In genomic region chr2:143709249-143709648, GRCm38 (mm10) we compare ENCODE assay signal across 15 mouse cellular contexts.
DNase-seq lines count a peak whose midpoint lies in the region; ATAC-seq and TF ChIP-seq lines count a peak whose summit lies in the region.
"Had no signal": no experiment of that assay in that cellular context is flagged by ENCODE, and none has a peak within 500 bp of the region (broad histone marks: within the 10 kb centered on the region; RNA-seq: fewer than 3 reads in every experiment).

No protein-coding gene starts in this region.

- no peaks in the 10 kb centered on the region for H3K9me3 ChIP-seq in kidney, postnatal 0 days (replicated peaks; ENCODE audit: low read length)
- H3K9me3 ChIP-seq in CH12.LX (replicated peaks; ENCODE audit: low read length) = peaks cover 5% of the 10 kb centered on the region
- H3K9me3 ChIP-seq: embryonic facial prominence, embryonic 15.5 days; forebrain, embryonic 13.5 days; heart, embryonic 12.5 days; limb, embryonic 15.5 days had no signal

- no peak for ATAC-seq in kidney, postnatal 0 days (replicated peaks; ENCODE audit: low FRiP score, low read depth)
- ATAC-seq: forebrain, embryonic 13.5 days; lung, postnatal 0 days had no signal

- DNase-seq in embryo, embryonic 11 days = peak; percentile 7
- no peak for DNase-seq in embryo, embryonic 10 days (ENCODE audit: low spot score)
- DNase-seq in kidney, postnatal 0 days (ENCODE audit: low spot score) = no peak
- no peak for DNase-seq in kidney, postnatal 10 days
- DNase-seq in CH12.LX (ENCODE audit: extremely low read depth) = peak; percentile 11
- DNase-seq in natural killer cell, adult 2 months (ENCODE audit: low spot score in 2 of 2) = no peak
- DNase-seq: cerebellum, adult 11 months; gastrocnemius, postnatal 14 days; thymus, postnatal 14 days had no signal

- dilution Hi-C loops in CH12.LX (cut with MboI; ENCODE audit: extremely low pct_ligation_motif_present, extremely low pct_unique_long_range_greater_than_20kb, low sequenced_read_pairs) = no loop called here

- WGBS in kidney, postnatal 0 days = 25% methylated on average over 4 of the region's 4 CpGs

- H3K4me1 ChIP-seq in kidney, postnatal 0 days (replicated peaks; ENCODE audit: insufficient read depth, low read length) = no peaks in the 10 kb centered on the region
- no peaks in the 10 kb centered on the region for H3K4me1 ChIP-seq in CH12.LX (ENCODE audit: control insufficient read depth in 1 of 2, insufficient read depth in 2 of 2)
- peaks cover 13% of the 10 kb centered on the region for H3K4me1 ChIP-seq in cortical plate, adult 2 months (ENCODE audit: control insufficient read depth, insufficient read depth, low read length)
- H3K4me1 ChIP-seq: embryonic facial prominence, embryonic 15.5 days; forebrain, embryonic 13.5 days; heart, embryonic 12.5 days; limb, embryonic 15.5 days had no signal

- no peaks in the 10 kb centered on the region for H3K27me3 ChIP-seq in kidney, postnatal 0 days (ENCODE audit: insufficient read depth, low read length)
- peaks cover 45% of the 10 kb centered on the region for H3K27me3 ChIP-seq in CH12.LX (replicated peaks)
- H3K27me3 ChIP-seq: embryonic facial prominence, embryonic 15.5 days; forebrain, embryonic 13.5 days; heart, embryonic 12.5 days; limb, embryonic 15.5 days had no signal

- in situ Hi-C loops in CH12.LX (cut with MboI; ENCODE audit: low pct_ligation_motif_present, low pct_unique_long_range_greater_than_20kb, low sequenced_read_pairs) = no loop called here

- no peak overlapping the region for H3K27ac ChIP-seq in kidney, postnatal 0 days
- H3K27ac ChIP-seq in CH12.LX (ENCODE audit: insufficient read depth, low read depth) = no peak overlapping the region
- no peak overlapping the region for H3K27ac ChIP-seq in cortical plate, adult 2 months (ENCODE audit: insufficient read depth, low read length)
- H3K27ac ChIP-seq: embryonic facial prominence, embryonic 15.5 days; forebrain, embryonic 13.5 days had no signal

- no peak overlapping the region for H3K4me2 ChIP-seq in kidney, postnatal 0 days (ENCODE audit: low read length)
- no peak overlapping the region for H3K4me2 ChIP-seq in CH12.LX (ENCODE audit: insufficient read depth, low read depth, poor library complexity, severe bottlenecking)
- H3K4me2 ChIP-seq: embryonic facial prominence, embryonic 15.5 days; forebrain, embryonic 13.5 days; heart, embryonic 12.5 days; limb, embryonic 15.5 days had no signal

- no peak for TF ChIP-seq POLR2A in CH12.LX (IDR thresholded peaks at IDR 0.05; ENCODE audit: low read depth, low read length)
- TF ChIP-seq POLR2A in cortical plate, adult 2 months (IDR thresholded peaks at IDR 0.05; ENCODE audit: extremely low read depth, insufficient read depth, low read length) = no peak

- TF ChIP-seq EP300 in CH12.LX (IDR thresholded peaks at IDR 0.05; ENCODE audit: low read length) = no peak

- H3K36me3 ChIP-seq in kidney, postnatal 0 days (ENCODE audit: insufficient read depth, low read length) = no peaks in the 10 kb centered on the region
- H3K36me3 ChIP-seq in CH12.LX (replicated peaks in 1 of 2; ENCODE audit: control insufficient read depth in 1 of 2, insufficient read depth in 1 of 2, low read length in 1 of 2) = no peaks in the 10 kb centered on the region
- H3K36me3 ChIP-seq: embryonic facial prominence, embryonic 15.5 days; heart, embryonic 12.5 days; limb, embryonic 15.5 days had no signal

- no peak overlapping the region for H3K9ac ChIP-seq in kidney, postnatal 0 days (ENCODE audit: low read depth, low read length)
- H3K9ac ChIP-seq in CH12.LX (ENCODE audit: insufficient read depth, low read depth) = no peak overlapping the region
- H3K9ac ChIP-seq: embryonic facial prominence, embryonic 15.5 days; forebrain, embryonic 13.5 days; heart, embryonic 12.5 days; limb, embryonic 15.5 days had no signal

- TF ChIP-seq CTCF in kidney, postnatal 0 days (IDR thresholded peaks at IDR 0.05; ENCODE audit: low read depth) = peak; percentile 31
- TF ChIP-seq CTCF in CH12.LX (conservative IDR thresholded peaks at IDR 0.05 in 1 of 2, IDR thresholded peaks at IDR 0.05 in 1 of 2; ENCODE audit: low read depth in 2 of 2, low read length in 2 of 2) = peak; percentile 27 to 58; a peak in 3 of 4 replicates
- TF ChIP-seq CTCF in cortical plate, adult 2 months (IDR thresholded peaks at IDR 0.05; ENCODE audit: extremely low read depth, insufficient read depth, low read length) = 0 out of 2 replicates have a peak, but pooled peaks have one; percentile 15

- peak; percentile 51 for TF ChIP-seq RAD21 in CH12.LX (IDR thresholded peaks at IDR 0.05; ENCODE audit: low read depth, low read length)

- H3K4me3 ChIP-seq in kidney, postnatal 0 days (replicated peaks; ENCODE audit: low read depth, low read length) = no peak overlapping the region
- H3K4me3 ChIP-seq in CH12.LX (replicated peaks in 1 of 3; ENCODE audit: low read depth in 2 of 3, low read length in 2 of 3, poor library complexity in 1 of 3) = no peak overlapping the region
- no peak overlapping the region for H3K4me3 ChIP-seq in cortical plate, adult 2 months (ENCODE audit: insufficient read depth, low read length)
- H3K4me3 ChIP-seq: embryonic facial prominence, embryonic 15.5 days; forebrain, embryonic 13.5 days; heart, embryonic 12.5 days; limb, embryonic 15.5 days had no signal

- H3K79me2 ChIP-seq in CH12.LX (replicated peaks; ENCODE audit: control insufficient read depth, extremely low read depth, insufficient read depth, poor library complexity, severe bottlenecking) = no peaks in the 10 kb centered on the region

TF ChIP-seq in CH12.LX, 34 proteins besides CTCF, POLR2A, EP300 and RAD21:
- TF ChIP-seq PAX5 (IDR thresholded peaks at IDR 0.05; ENCODE audit: low read length) = no peak
- TF ChIP-seq USF1 (IDR thresholded peaks at IDR 0.05; ENCODE audit: low read depth, low read length) = no peak
- no peak for TF ChIP-seq ZC3H11A (IDR thresholded peaks at IDR 0.05; ENCODE audit: low read depth, low read length)

Comparison
In these comparisons a context has a peak if more than half of its experiments do, and no peak if none do; other contexts are left out.
1. DNase-seq: peak in embryo, embryonic 11 days (single experiment) and CH12.LX (single experiment); none in embryo, embryonic 10 days (single experiment), kidney, postnatal 0 days (single experiment), kidney, postnatal 10 days (single experiment) and natural killer cell, adult 2 months (0 of 2).
2. Peak in every context shown above with its lines, with median percentiles within 50 percentile points of each other: CTCF ChIP-seq.